Mouse (Mus musculus) brain, embryonic 14.5 days (tissue): ENCODE results near the gene Hmgxb4.

Experiments used
- CTCF ChIP-seq: fragments of 200-500 bp; IDR thresholded peaks from 2 replicates; pipeline ENCODE4 v1.5.1; 2012; ENCODE audit warnings: inconsistent platforms, mild to moderate bottlenecking, moderate library complexity, borderline replicate concordance; ENCODE audit not compliant: insufficient read depth, insufficient read length; ENCODE audit errors: extremely low read depth
- POLR2A ChIP-seq: fragments of 200-500 bp; IDR thresholded peaks from 2 replicates; pipeline ENCODE4 v1.6.1; 2012; ENCODE audit warnings: mild to moderate bottlenecking, inconsistent platforms, borderline replicate concordance; ENCODE audit not compliant: poor library complexity, insufficient read depth, insufficient read length, severe bottlenecking; ENCODE audit errors: extremely low read depth

- TF ChIP-seq POLR2A (peak; percentile 17; the same call in 1 of the 2 replicates), CTCF (no peak)
Measured at GRCm38 (mm10) chr8:75033511-75034243, 40.5 kb downstream of the Hmgxb4 start, which contains the start of gene Tom1.
